18 mouse cellular contexts compared by ENCODE assay signal in genomic region chr1:161345111-161345510, GRCm38 (mm10). TPM values are rescaled to one million over a fixed set of nuclear protein-coding genes. Genes with fewer than 3 reads are reported as not detected.
"Had no signal": no experiment of that assay in that cellular context is flagged by ENCODE, and none has a peak within 500 bp of the region (broad histone marks: within the 10 kb centered on the region; RNA-seq: fewer than 3 reads in every experiment).

No protein-coding gene starts in this region.

- H3K27ac ChIP-seq: layer of hippocampus, adult 2 months; limb, embryonic 15.5 days; liver, embryonic 12.5 days; lung, embryonic 15.5 days; stomach, embryonic 15.5 days had no signal

- H3K4me2 ChIP-seq: limb, embryonic 15.5 days; liver, embryonic 12.5 days; lung, embryonic 15.5 days; stomach, embryonic 15.5 days had no signal

- H3K27me3 ChIP-seq: limb, embryonic 15.5 days; liver, embryonic 12.5 days; lung, embryonic 15.5 days; stomach, embryonic 15.5 days had no signal

- H3K9me3 ChIP-seq: limb, embryonic 15.5 days; liver, embryonic 12.5 days; lung, embryonic 15.5 days; stomach, embryonic 15.5 days had no signal

- DNase-seq: kidney, adult 18-20 months; kidney, postnatal 10 days; kidney, postnatal 4 days; right cerebral cortex, postnatal 4 days; thymus, adult 2 months; thymus, postnatal 25 days had no signal

- ATAC-seq: liver, embryonic 12.5 days; midbrain, embryonic 16.5 days had no signal

- H3K4me3 ChIP-seq: layer of hippocampus, adult 2 months; limb, embryonic 15.5 days; liver, embryonic 12.5 days; lung, embryonic 15.5 days; stomach, embryonic 15.5 days had no signal

- H3K9ac ChIP-seq: limb, embryonic 15.5 days; liver, embryonic 12.5 days; lung, embryonic 15.5 days; stomach, embryonic 15.5 days had no signal

- H3K4me1 ChIP-seq: liver, embryonic 12.5 days; stomach, embryonic 15.5 days had no signal

- H3K36me3 ChIP-seq: limb, embryonic 15.5 days; liver, embryonic 12.5 days; lung, embryonic 15.5 days; stomach, embryonic 15.5 days had no signal

RNA-seq across cellular contexts. Expression of gene Tnfsf4, which starts 50.1 kb away (rescaled TPM):
- total RNA-seq: layer of hippocampus, adult 2 months; layer of hippocampus, postnatal 14 days; left cerebral cortex, adult 18-20 months; left cerebral cortex, postnatal 10 days had no signal
- polyA plus RNA-seq: liver, embryonic 12.5 days; lung, embryonic 15.5 days; midbrain, embryonic 16.5 days; neural tube, embryonic 14.5 days; testis, adult 2 months; urinary bladder, adult 2 months had no signal
